Mouse (Mus musculus) heart, postnatal 0 days (tissue): ENCODE results near the gene Cd300lf. TPM values are rescaled to one million over a fixed set of nuclear protein-coding genes. Genes with fewer than 3 reads are reported as not detected.

Experiments
- ATAC-seq: fragments of 200-750 bp; cut with Nextera tagmentation; 2 replicates; pipeline ENCODE4 v1.8.0; 2017; ENCODE audit warnings: low read depth, moderate number of reproducible peaks, moderate library complexity; ENCODE audit not compliant: insufficient read depth
- DNase-seq: peaks from one replicate; pipeline ENCODE4 v3.0.0-alpha.2; 2016; ENCODE audit warnings: low spot score
- H3K27ac ChIP-seq: fragments of 300-500 bp; sonication (generic); 2 replicates; pipeline ENCODE4 v1.5.1; 2014; ENCODE audit warnings: low read depth, mild to moderate bottlenecking
- H3K27me3 ChIP-seq: fragments of 300-500 bp; sonication (generic); 2 replicates; pipeline ENCODE4 v1.6.1; 2014; ENCODE audit warnings: low read length, mixed read lengths; ENCODE audit not compliant: control insufficient read depth, insufficient read depth
- H3K36me3 ChIP-seq: fragments of 300-500 bp; sonication (generic); replicated peaks from 2 replicates; pipeline ENCODE4 v1.6.1; 2014; ENCODE audit warnings: low read length, mixed read lengths; ENCODE audit not compliant: control insufficient read depth, insufficient read depth
- H3K4me1 ChIP-seq: fragments of 300-500 bp; sonication (generic); 2 replicates; pipeline ENCODE4 v1.6.1; 2014; ENCODE audit warnings: antibody characterized with exemption; ENCODE audit not compliant: control insufficient read depth, insufficient read depth
- H3K4me2 ChIP-seq: fragments of 300-500 bp; sonication (generic); 2 replicates; pipeline ENCODE4 v1.6.1; 2014; ENCODE audit warnings: low read depth, mild to moderate bottlenecking, low read length, moderate library complexity
- H3K4me3 ChIP-seq: fragments of 300-500 bp; sonication (generic); 2 replicates; pipeline ENCODE4 v1.5.1; 2014; ENCODE audit warnings: low read depth, low read length
- H3K9ac ChIP-seq: fragments of 300-500 bp; sonication (generic); replicated peaks from 2 replicates; pipeline ENCODE4 v1.6.1; 2014; ENCODE audit warnings: low read depth, low read length, mixed read lengths
- H3K9me3 ChIP-seq: fragments of 300-500 bp; sonication (generic); replicated peaks from 2 replicates; pipeline ENCODE4 v1.6.1; 2016; ENCODE audit warnings: low read length; ENCODE audit not compliant: control insufficient read depth
- CTCF ChIP-seq: IDR thresholded peaks from 2 replicates; pipeline ENCODE4 v1.5.1; 2016; ENCODE audit warnings: antibody characterized with exemption, control low read depth, low read depth
- EP300 ChIP-seq: IDR thresholded peaks from 2 replicates; pipeline ENCODE4 v1.6.1; 2016; ENCODE audit warnings: antibody characterized with exemption, low read depth
- WGBS: fragments of 180-500 bp; shearing (Covaris S2); extraction: QIAGEN DNeasy Blood & Tissue Kit; methylation state at CpG from one replicate; pipeline ENCODE4 v1.1.7; 2014; 5-methylcytosine and 5-hydroxymethylcytosine counted together
- polyA plus RNA-seq: library from polyadenylated mRNA; unstranded; fragments of >200 nt; fragmentation: Nextera tagmentation; extraction: Ambion mirVana; gene quantifications from 2 replicates; pipeline ENCODE4 v1.2.1, GENCODE M21; 2015
- total RNA-seq: library from RNA; depleted of rRNA; stranded (reverse); fragments of >200 nt; gene quantifications from 2 replicates; pipeline ENCODE4 v1.2.3, GENCODE M21; 2014; ENCODE audit warnings: low replicate concordance; rRNA removed

The Cd300lf gene
- total and polyA plus RNA-seq, 2 experiments from 2014 or later, result 0.15 to 0.96 TPM

- Histone ChIP-seq H3K27me3 (no peaks in the 10 kb centered on the region), H3K9me3 (no peaks in the 10 kb centered on the region), H3K9ac (no peak overlapping the region), H3K4me2 (no peak overlapping the region), H3K4me1 (no peaks in the 10 kb centered on the region), H3K36me3 (no peaks in the 10 kb centered on the region), H3K4me3 (no peak overlapping the region), H3K27ac (no peak overlapping the region)
- TF ChIP-seq EP300 (no peak), CTCF (no peak)
- DNase-seq (no peak), ATAC-seq (no peak)
- WGBS, result 60% methylated on average over 6 of the region's 6 CpGs
Measured at GRCm38 (mm10) chr11:115066768-115067167, 67.0 kb downstream of the Cd300lf start.

Other genes with a start within 250 kb of the Cd300lf start
- gene Cd300a, start 244.0 kb downstream of the Cd300lf start, total RNA-seq, result 0.35 TPM in 1 of 2 replicates, not detected in the other
- gene Cd300a, start 244.0 kb downstream of the Cd300lf start, polyA plus RNA-seq, result 0.92 and 0.97 TPM in 2 replicates
- gene Cd300lb, start 199.6 kb downstream of the Cd300lf start, total RNA-seq, result not detected in 2 replicates
- gene Cd300lb, start 199.6 kb downstream of the Cd300lf start, polyA plus RNA-seq, result 0.33 and 0.37 TPM in 2 replicates
- gene Cd300c, start 164.8 kb downstream of the Cd300lf start, total RNA-seq, result not detected in 2 replicates
- not detected in 2 replicates for gene Cd300c, start 164.8 kb downstream of the Cd300lf start, polyA plus RNA-seq
- gene Cd300ld, start 144.1 kb downstream of the Cd300lf start, total RNA-seq, result not detected in 2 replicates
- 0.31 and 0.32 TPM in 2 replicates for gene Cd300ld, start 144.1 kb downstream of the Cd300lf start, polyA plus RNA-seq
- gene Cd300c2, start 132.1 kb downstream of the Cd300lf start, total RNA-seq, result 0.19 and 3.2 TPM in 2 replicates
- 2.5 and 3.2 TPM in 2 replicates for gene Cd300c2, start 132.1 kb downstream of the Cd300lf start, polyA plus RNA-seq
- not detected in 2 replicates for gene Cd300ld2, start 117.8 kb downstream of the Cd300lf start, total RNA-seq
- gene Cd300ld2, start 117.8 kb downstream of the Cd300lf start, polyA plus RNA-seq, result not detected in 2 replicates
- gene Cd300ld4, start 107.0 kb downstream of the Cd300lf start, total RNA-seq, result not detected in 2 replicates
- not detected in 2 replicates for gene Cd300ld4, start 107.0 kb downstream of the Cd300lf start, polyA plus RNA-seq
- gene Cd300ld5, start 96.2 kb downstream of the Cd300lf start, total RNA-seq, result not detected in 2 replicates
- not detected in 2 replicates for gene Cd300ld5, start 96.2 kb downstream of the Cd300lf start, polyA plus RNA-seq
- gene Cd300ld3, start 85.6 kb downstream of the Cd300lf start, total RNA-seq, result not detected in 2 replicates
- not detected in 2 replicates for gene Cd300ld3, start 85.6 kb downstream of the Cd300lf start, polyA plus RNA-seq
- gene Cd300e, start 71.8 kb downstream of the Cd300lf start, total RNA-seq, result not detected in 2 replicates
- 0.07 TPM in 1 of 2 replicates, not detected in the other for gene Cd300e, start 71.8 kb downstream of the Cd300lf start, polyA plus RNA-seq
- gene Rab37, start 42.6 kb downstream of the Cd300lf start, total RNA-seq, result 0.04 and 2.0 TPM in 2 replicates
- 1.1 and 1.3 TPM in 2 replicates for gene Rab37, start 42.6 kb downstream of the Cd300lf start, polyA plus RNA-seq
- gene Slc9a3r1, start 29.3 kb upstream of the Cd300lf start, total RNA-seq, result 11.3 and 13.6 TPM in 2 replicates
- 12.3 and 14.2 TPM in 2 replicates for gene Slc9a3r1, start 29.3 kb upstream of the Cd300lf start, polyA plus RNA-seq
- 4.1 and 9.0 TPM in 2 replicates for gene Tmem104, start 53.5 kb upstream of the Cd300lf start, total RNA-seq
- gene Tmem104, start 53.5 kb upstream of the Cd300lf start, polyA plus RNA-seq, result 6.0 and 6.4 TPM in 2 replicates
- 7.7 and 8.0 TPM in 2 replicates for gene Nat9, start 53.9 kb upstream of the Cd300lf start, total RNA-seq
- gene Nat9, start 53.9 kb upstream of the Cd300lf start, polyA plus RNA-seq, result 21.1 and 21.6 TPM in 2 replicates
- gene Grin2c, start 133.3 kb upstream of the Cd300lf start, total RNA-seq, result 0.15 and 1.6 TPM in 2 replicates
- not detected in 2 replicates for gene Grin2c, start 133.3 kb upstream of the Cd300lf start, polyA plus RNA-seq
- gene Fdxr, start 143.1 kb upstream of the Cd300lf start, total RNA-seq, result 13.8 and 18.2 TPM in 2 replicates
- 9.6 and 10.1 TPM in 2 replicates for gene Fdxr, start 143.1 kb upstream of the Cd300lf start, polyA plus RNA-seq
- 2.9 and 3.5 TPM in 2 replicates for gene Fads6, start 163.7 kb upstream of the Cd300lf start, total RNA-seq
- gene Fads6, start 163.7 kb upstream of the Cd300lf start, polyA plus RNA-seq, result 0.33 and 0.34 TPM in 2 replicates
- gene Otop2, start 173.2 kb upstream of the Cd300lf start, total RNA-seq, result 0.12 TPM in 1 of 2 replicates, not detected in the other
- not detected in 2 replicates for gene Otop2, start 173.2 kb upstream of the Cd300lf start, polyA plus RNA-seq
- 0.31 TPM in 1 of 2 replicates, not detected in the other for gene Ush1g, start 188.0 kb upstream of the Cd300lf start, total RNA-seq
- gene Ush1g, start 188.0 kb upstream of the Cd300lf start, polyA plus RNA-seq, result 0.03 and 0.05 TPM in 2 replicates
- gene Otop3, start 200.7 kb upstream of the Cd300lf start, total RNA-seq, result not detected in 2 replicates
- not detected in 2 replicates for gene Otop3, start 200.7 kb upstream of the Cd300lf start, polyA plus RNA-seq
- 8.3 and 11.9 TPM in 2 replicates for gene Hid1, start 233.8 kb upstream of the Cd300lf start, total RNA-seq
- 5.3 and 5.4 TPM in 2 replicates for gene Hid1, start 233.8 kb upstream of the Cd300lf start, polyA plus RNA-seq
- 23.1 and 26.7 TPM in 2 replicates for gene Cdr2l, start 247.9 kb upstream of the Cd300lf start, total RNA-seq
- gene Cdr2l, start 247.9 kb upstream of the Cd300lf start, polyA plus RNA-seq, result 5.2 and 5.6 TPM in 2 replicates